Mouse (Mus musculus): ENCODE measurements around the gene Lrwd1. TPM values are rescaled to one million over a fixed set of nuclear protein-coding genes. Genes with fewer than 3 reads are reported as not detected.

The Lrwd1 gene
- total RNA-seq, 2 experiments from 2014 or later, result 11.0 to 11.4 TPM

DNA sequence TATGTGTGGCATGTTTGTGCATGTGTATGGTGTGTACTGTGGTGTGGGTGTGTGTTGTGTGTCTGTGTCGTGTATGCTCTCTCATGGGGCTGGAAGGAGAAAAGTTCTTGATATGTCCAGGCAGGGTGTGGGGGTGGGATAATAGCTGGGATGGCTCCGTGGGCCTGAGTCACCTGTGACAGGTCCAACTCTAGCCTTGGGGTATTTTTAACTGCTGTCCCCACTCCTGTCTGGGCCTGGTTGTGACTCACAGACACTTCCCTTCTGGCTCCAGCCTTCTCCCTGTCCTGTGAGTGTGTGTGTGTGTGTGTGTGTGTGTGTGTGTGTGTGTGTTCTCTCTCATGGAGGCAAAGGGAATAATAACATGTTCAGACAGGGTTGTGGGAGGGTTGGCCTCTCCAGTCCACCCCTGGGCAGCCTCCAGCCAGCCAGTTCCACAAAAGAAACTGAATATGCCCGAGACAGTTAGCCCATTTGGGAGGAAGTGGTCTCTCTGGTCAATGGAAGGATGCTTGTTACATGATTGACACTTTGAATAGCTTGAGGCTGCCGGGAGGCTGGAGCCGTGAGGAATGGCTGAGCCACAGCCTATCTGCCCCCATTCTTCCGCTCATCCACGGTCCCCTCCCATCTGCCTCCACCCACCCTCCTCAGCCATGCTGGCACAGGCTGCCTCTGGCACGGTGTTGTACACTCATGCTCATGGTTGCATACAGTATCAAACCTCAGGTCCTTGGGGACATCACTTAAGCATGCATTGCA, 41.4 kb downstream of the Lrwd1 start:
- DNase-seq (ENCODE audit: low spot score in 2 of 2), result no peak

DNA sequence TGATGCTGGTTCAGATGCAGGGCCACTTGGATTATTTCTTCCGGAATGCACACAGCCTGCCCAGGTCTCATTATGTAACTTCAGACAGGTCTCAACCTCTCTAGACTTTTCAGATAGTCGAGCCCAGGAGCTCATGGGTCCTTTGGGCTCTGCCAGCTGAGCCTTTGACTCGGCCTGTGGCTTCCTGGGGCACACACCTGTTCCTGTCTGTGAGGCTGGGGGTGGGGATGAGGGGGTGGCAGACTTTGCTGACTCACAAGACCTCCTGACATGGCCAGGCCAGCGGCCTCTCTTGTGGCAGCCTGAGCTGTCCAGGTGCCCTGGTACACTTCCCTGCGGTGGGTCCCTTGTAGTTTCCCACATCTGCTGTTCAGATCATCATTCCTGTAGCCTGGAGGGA, 43.9 kb downstream of the Lrwd1 start:
- DNase-seq (ENCODE audit: low spot score in 2 of 2), result no peak

DNA sequence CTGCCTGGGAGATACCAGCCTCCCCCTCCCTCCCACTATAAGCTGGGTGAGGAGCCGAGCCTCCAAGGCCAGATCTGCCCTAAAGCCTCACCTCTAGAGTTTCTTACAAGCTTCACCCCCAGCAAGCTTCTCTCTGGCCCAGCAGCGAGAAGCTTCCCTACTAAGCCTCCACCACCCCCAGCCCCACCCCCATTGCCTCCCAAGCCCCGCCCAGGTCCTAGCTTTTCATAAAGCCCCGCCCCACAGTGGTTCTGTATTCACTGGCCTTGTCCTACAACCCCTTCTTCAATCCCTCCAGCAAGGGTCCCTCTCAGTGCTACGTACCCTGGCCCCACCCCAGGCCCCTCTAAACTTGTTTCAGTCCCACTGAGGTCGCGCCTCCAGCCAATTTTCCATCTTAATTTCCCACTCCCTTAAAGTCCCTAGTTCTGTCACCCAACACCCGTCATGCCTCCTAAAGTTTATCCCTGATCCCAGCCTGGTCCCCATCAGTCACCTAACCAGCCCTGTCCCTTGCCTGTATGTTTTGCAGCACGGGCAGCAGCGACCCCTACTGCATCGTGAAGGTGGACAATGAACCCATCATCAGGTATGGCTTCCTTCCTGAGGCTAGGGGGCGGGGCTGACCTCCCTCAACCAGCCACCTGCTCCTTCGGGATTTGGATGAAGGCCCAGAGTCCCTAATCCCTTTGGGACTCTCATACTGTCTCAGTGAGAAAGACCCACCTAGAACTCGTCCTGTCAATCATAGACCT, 46.9 kb downstream of the Lrwd1 start:
- no peak for DNase-seq (ENCODE audit: low spot score in 2 of 2)

DNA sequence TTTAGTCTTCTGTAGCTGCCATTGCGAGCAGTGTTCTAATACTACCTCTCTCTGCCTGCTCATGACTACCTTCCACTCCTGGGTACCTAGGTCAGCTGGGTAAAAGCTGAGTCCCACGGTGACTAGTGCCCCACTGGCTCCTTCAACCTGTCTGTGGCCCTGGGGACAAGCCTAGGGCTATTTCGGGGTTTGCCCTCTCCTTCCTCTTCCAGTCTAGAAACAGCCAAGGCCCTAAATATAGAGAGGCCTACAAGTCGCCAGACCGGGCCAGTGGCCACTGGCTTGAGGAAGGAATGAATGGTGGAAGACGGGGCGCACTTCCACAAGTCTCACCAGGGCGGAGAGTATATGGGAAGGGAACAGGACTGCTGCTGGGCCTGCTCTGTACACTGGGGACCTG, 49.6 kb downstream of the Lrwd1 start:
- DNase-seq (ENCODE audit: low spot score in 2 of 2), result no peak

DNA sequence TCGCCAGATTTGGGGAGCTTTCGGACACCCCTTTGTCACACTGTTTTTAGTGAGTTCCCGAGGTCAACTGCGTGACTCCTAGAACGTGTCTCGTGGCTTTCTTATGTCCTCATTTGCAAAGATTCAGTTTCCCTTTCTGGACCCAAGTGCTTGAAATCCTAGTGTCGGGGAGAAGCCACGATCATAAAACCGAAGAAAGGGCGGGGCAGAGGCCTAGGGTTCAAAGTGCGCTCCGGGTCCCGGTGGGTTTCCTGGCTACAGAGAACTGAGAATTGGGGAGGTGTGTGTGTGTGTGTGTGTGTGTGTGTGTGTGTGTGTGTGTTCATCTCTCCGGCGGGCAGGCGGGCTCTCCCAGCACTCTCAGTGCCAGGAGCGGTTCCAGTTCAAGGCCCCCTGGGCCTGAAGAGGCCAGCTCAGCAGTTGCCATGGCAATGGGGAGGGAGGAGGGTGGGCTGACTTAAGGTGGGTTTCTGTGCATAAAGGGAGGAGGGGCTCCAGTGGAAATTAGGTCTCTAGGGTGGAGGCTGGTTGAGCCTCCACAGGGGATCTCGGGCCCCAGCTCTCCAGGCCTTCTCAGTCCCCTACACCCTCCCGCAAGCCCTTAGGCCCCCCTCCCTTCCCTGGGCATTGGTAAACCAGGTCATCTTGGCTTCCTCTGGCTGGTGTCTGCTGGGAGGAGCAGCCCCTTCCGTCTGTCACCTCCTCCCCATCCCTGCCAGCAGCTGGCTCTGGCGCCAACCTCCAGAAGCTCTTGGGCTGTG, 50.8 kb downstream of the Lrwd1 start:
- DNase-seq (ENCODE audit: low spot score in 2 of 2), result peak; percentile 39 to 55

DNA sequence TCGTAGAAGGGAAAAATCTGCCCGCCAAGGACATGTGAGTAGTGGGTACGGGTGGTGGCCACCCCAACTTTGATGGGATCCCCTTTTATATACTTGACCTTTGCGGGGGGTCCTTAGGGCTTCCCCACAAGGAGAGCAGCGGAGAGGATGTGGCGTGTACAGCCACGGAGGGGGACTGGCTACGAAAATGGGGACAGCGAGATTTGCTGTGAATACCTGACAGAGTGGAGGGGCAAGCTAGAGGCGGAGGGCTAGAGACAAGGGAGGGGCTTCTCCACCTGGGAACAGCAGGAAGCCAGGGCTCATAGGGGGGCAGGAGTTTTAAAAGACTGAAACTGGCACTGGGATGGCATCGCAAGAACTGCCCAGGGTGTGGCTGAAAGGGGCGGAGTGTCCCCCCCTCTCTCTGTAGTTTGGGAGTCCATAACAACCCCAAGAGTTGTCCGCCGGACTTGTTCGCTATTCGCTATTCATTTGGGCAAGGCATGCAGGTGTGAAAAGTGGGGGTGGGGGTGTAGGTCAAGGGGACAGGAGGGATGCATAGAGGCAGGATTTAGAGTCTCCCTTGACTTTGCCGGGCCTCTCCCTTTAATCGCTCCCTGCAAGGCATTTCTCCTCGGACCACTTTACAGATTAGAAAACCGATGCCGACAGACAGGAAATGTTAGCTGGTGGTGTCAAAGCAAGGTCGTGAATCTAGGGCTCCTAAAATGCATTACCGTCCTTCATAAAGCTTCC, 51.6 kb downstream of the Lrwd1 start:
- peak in 1 of 2 experiments; percentile 29 for DNase-seq (ENCODE audit: low spot score in 2 of 2)

DNA sequence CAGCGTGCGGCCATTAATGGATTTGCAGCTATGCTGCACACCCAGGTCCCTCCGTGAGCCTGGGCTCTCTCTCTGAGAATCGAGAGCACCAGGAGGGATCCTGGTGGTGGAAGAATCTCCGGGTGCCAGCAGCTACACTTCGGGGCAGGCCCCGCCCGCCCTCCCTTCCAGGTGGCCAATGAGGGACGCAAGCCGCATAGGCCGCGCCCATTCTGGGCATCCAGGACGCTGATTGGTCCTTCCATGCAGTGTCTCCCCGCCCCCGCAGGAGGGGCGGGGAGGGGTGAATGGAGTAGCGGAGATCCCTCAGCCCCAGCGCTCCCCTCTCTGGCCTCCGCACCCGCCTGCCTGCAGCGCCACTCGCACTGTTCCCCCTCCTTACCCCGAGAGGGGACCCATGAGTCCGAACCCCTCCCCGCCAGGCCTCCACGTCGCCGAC, 52.2 kb downstream of the Lrwd1 start, which contains the start of gene Rasa4:
Gene Rasa4 (plus strand): TSS at position 248 of the 439 bp plus-strand sequence.
- peak; percentile 85 to 88 for DNase-seq (ENCODE audit: low spot score in 2 of 2)

DNA sequence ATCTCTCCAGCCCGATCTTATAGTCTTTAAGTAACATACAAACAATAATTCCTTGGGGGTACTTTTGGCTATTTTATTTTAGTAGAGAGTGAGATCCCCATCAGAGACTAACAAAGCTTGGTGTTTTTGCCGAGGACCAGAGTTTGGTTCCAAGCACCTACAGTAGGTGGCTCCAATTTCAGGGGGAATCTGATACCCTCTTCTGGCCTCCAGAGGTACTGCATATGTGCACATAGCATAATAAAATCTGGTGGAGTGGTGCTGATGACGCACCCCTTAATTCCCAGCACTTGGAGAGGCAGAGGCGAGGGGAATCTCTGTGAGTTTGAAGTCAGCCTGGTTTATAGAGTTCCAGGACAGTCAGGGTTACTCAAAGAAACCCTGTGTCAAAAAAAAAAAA, 53.5 kb downstream of the Lrwd1 start:
- no peak for DNase-seq (ENCODE audit: low spot score in 2 of 2)

DNA sequence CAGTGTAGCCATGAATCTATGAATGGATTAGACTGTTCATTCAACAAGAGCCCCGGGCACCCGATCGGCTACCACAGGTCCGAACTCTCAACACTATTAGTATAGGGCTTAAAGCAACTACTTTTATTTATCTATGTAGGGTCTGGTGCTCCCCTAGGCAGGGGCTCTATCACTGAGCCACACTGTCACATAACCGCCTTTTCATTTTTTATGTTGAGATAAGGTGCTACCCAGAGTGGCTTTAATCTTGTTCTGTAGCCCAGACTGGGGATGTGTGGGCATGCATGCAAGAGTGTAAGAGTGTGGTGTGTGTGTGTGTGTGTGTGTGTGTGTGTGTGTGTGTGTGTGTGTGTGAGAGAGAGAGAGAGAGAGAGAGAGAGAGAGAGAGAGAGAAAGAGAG, 57.7 kb downstream of the Lrwd1 start:
- no peak for DNase-seq (ENCODE audit: low spot score in 2 of 2)

DNA sequence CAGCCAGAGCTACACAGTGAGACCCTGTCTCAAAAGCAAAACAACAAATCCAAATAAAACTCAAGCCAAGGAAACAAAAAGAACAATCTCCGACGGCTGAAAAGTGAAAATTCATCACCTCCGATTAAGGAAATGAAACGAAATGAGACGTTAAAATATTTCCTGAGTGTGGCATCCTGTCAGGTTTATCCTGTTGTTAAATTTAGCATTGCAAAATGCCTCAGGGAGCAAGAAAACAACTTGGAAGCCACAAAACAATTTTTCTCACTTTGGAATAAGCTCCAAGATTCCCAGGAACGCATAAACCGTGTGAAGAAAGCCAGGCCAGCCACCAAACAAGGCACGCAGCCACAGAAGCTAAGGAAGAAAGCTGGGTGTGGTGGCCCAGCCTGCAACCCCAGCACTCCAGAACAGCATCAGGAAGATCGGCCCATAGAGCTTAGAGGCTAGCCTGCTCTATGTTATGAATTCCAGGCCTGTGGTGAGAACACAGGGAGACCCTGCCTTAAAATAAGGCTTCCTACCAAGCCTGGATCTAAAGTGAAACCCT, 58.8 kb downstream of the Lrwd1 start:
- DNase-seq (ENCODE audit: low spot score in 2 of 2), result no peak

DNA sequence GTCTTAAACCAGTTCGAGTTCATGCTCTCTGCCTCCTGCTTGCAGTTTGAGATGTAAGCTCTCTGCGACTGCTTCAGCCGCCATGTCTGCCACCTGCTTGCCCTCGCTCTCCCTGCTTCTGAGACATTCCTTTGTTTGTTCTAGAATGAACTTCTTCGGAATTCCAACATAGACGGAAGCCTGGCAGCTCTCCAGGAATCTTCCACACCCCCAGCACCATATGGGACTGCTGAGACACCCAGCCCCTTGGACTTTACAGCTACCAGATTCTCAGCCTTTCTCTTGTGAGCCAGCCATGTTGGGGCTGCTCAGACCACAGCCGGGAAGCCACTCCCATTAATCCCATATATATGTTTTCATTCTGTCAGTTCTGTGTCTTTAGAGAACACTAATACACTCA, 59.6 kb downstream of the Lrwd1 start:
- no peak for DNase-seq (ENCODE audit: low spot score in 2 of 2)

DNA sequence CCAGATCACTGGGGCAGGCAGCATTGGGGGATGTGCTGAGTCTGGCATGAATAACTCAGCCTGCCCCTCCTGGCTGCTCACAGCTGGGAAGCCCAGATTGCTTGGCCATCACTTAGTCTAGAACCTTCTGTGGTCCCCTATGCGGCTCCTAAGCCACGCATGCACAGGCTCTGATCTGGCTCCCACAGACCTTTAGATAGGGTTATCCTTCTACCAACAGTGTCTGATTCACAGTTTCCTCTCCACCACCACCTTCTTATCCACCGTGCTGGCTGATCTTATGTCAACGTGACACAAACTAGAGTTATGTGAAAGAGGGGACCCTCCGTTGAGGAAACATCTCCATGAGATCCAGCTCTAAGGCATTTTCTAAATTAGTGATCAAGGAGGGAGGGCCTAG, 60.8 kb downstream of the Lrwd1 start:
- no peak for DNase-seq (ENCODE audit: low spot score in 2 of 2)

DNA sequence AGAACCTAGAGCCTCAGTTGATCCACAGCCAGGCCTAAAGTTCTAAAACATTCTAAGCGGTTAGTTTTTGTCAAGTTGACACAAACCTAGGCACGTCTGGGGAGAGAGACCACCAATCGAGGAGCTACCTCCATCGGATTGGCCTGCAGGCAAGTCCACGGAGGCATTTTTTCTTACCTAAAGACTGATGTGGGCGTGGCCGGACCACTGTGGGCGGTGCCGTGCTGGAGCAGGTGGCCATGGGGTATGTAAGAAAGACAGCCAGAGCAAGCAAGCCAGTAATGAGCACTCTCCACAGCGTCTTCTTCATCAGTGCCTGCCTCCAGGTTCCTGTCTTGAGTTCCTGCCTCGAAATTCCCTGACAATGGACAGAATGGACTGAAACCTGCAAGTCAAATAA, 62.3 kb downstream of the Lrwd1 start:
- DNase-seq (ENCODE audit: low spot score in 2 of 2), result no peak

DNA sequence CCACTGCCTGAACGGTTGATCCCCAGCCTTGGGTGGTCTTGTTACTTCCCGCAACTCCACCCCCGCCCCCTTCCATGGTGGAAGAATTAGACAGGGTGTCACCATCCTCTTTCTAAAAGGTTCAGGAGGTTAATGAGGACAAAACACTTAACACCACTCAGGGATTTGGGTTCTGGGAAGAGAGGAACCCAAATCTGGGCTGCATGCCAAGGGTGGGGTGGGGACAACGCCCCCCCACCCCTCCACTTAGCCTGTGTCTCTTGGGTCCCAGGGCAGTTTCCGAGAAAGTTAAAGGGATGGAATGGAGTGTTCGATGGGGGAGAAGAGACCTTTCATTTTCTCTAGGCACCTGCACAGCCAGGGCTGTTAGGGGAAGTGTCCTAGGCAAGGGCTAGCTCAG, 62.8 kb downstream of the Lrwd1 start:
- DNase-seq (ENCODE audit: low spot score in 2 of 2), result no peak

Small RNA genes within 50 kb of the gene (microRNA-seq; reads per million reads assigned to microRNA genes)
- 4.3 reads per million in 2 experiments for gene Mir7035 (ENCODE audit: borderline number of aligned reads in 2 of 2)

Other genes starting within 250 kb of the Lrwd1 start
- 1,000 to 10,000 TPM in 1 of 2 experiments, 100 to 1,000 TPM in 1; 220 to 1,206 TPM for gene Hspb1, start 248.2 kb downstream of the Lrwd1 start, total RNA-seq (2021)
- gene Ywhag, start 201.5 kb downstream of the Lrwd1 start, total RNA-seq (2021), result 100 to 1,000 TPM; 665 to 853 TPM
- gene Ssc4d, start 161.5 kb downstream of the Lrwd1 start, total RNA-seq (2021), result 1 to 10 TPM; 3.3 to 4.3 TPM
- gene Zp3, start 156.0 kb downstream of the Lrwd1 start, total RNA-seq (2021), result not detected
- gene Dtx2, start 141.3 kb downstream of the Lrwd1 start, total RNA-seq (2021), result 10 to 100 TPM; 12.8 to 18.7 TPM
- 10 to 100 TPM in 1 of 2 experiments, 1 to 10 TPM in 1; 7.4 to 14.0 TPM for gene Upk3b, start 97.6 kb downstream of the Lrwd1 start, total RNA-seq (2021)
- not detected for gene Upk3bl, start 81.6 kb downstream of the Lrwd1 start, total RNA-seq (2021)
- 10 to 100 TPM; 11.9 to 14.7 TPM for gene Rasa4, start 52.2 kb downstream of the Lrwd1 start, total RNA-seq (2021)
- 10 to 100 TPM; 70.3 to 78.0 TPM for gene Polr2j, start 19.4 kb downstream of the Lrwd1 start, total RNA-seq (2021)
- gene Alkbh4, start 72 bp upstream of the Lrwd1 start, total RNA-seq (2021), result 1 to 10 TPM; 8.3 to 8.5 TPM
- gene Orai2, start 34.6 kb upstream of the Lrwd1 start, total RNA-seq (2021), result 1 to 10 TPM; 2.7 to 3.4 TPM
- gene Prkrip1, start 62.9 kb upstream of the Lrwd1 start, total RNA-seq (2021), result 10 to 100 TPM; 38.7 to 48.9 TPM
- gene Sh2b2, start 110.5 kb upstream of the Lrwd1 start, total RNA-seq (2021), result 10 to 100 TPM; 21.8 to 85.0 TPM